Mouse (Mus musculus): ENCODE measurements around the gene Cyp4a10.
"Not testable (repeated sequence)": the region's sequence is repeated elsewhere in the genome, so short reads cannot be mapped to it uniquely, and the experiment has no call there.

Gene Cyp4a10

GRCm38 (mm10) chr4:115518000-115518399 lies at the start of gene Cyp4a10:
Gene Cyp4a10 (plus strand): TSS chr4:115518264.
- DNase-seq (ENCODE audit: low spot score in 2 of 2) = not testable (repeated sequence)

- DNase-seq (ENCODE audit: low spot score in 2 of 2) = not testable (repeated sequence)
These were observed 44.5 kb upstream of the Cyp4a10 start for GRCm38 (mm10) chr4:115473585-115473984.

GRCm38 (mm10) chr4:115476051-115476450 lies 42.0 kb upstream of the Cyp4a10 start:
- DNase-seq (ENCODE audit: low spot score in 2 of 2) = not testable (repeated sequence)

GRCm38 (mm10) chr4:115481006-115481652 lies 36.9 kb upstream of the Cyp4a10 start:
- DNase-seq (ENCODE audit: low spot score in 2 of 2) = no peak

- DNase-seq (ENCODE audit: low spot score in 2 of 2) = no peak
These were observed 22.1 kb upstream of the Cyp4a10 start, which contains the start of gene Cyp4a14 for GRCm38 (mm10) chr4:115496001-115496400. Gene Cyp4a14 (minus strand): TSS chr4:115496142.

- DNase-seq (ENCODE audit: low spot score in 2 of 2) = no peak
These were observed 20.6 kb upstream of the Cyp4a10 start for GRCm38 (mm10) chr4:115497466-115497865.

GRCm38 (mm10) chr4:115513964-115514363 lies 4.1 kb upstream of the Cyp4a10 start:
- DNase-seq (ENCODE audit: low spot score in 2 of 2) = not testable (repeated sequence)

GRCm38 (mm10) chr4:115519444-115519843 lies 1.4 kb downstream of the Cyp4a10 start:
- DNase-seq (ENCODE audit: low spot score in 2 of 2) = no peak

GRCm38 (mm10) chr4:115521766-115522165 lies 3.7 kb downstream of the Cyp4a10 start:
- DNase-seq (ENCODE audit: low spot score in 2 of 2) = no peak

- DNase-seq (ENCODE audit: low spot score in 2 of 2) = no peak
These were observed 27.0 kb downstream of the Cyp4a10 start for GRCm38 (mm10) chr4:115545101-115545500.

- no peak for DNase-seq (ENCODE audit: low spot score in 2 of 2)
These were observed 28.2 kb downstream of the Cyp4a10 start for GRCm38 (mm10) chr4:115546141-115546828.

GRCm38 (mm10) chr4:115552726-115553125 lies 34.7 kb downstream of the Cyp4a10 start:
- no peak for DNase-seq (ENCODE audit: low spot score in 2 of 2)

GRCm38 (mm10) chr4:115555513-115555912 lies 37.4 kb downstream of the Cyp4a10 start:
- no peak for DNase-seq (ENCODE audit: low spot score in 2 of 2)

- no peak for DNase-seq (ENCODE audit: low spot score in 2 of 2)
These were observed 39.9 kb downstream of the Cyp4a10 start for GRCm38 (mm10) chr4:115557861-115558561.

- not testable (repeated sequence) for DNase-seq (ENCODE audit: low spot score in 2 of 2)
These were observed 43.2 kb downstream of the Cyp4a10 start for GRCm38 (mm10) chr4:115561236-115561635.

GRCm38 (mm10) chr4:115563401-115563800 lies 45.3 kb downstream of the Cyp4a10 start, which contains the start of gene Cyp4a31:
Gene Cyp4a31 (plus strand): TSS chr4:115563649.
- no peak for DNase-seq (ENCODE audit: low spot score in 2 of 2)

GRCm38 (mm10) chr4:115564469-115565225 lies 46.6 kb downstream of the Cyp4a10 start:
- not testable (repeated sequence) for DNase-seq (ENCODE audit: low spot score in 2 of 2)

GRCm38 (mm10) chr4:115575255-115575654 lies 57.2 kb downstream of the Cyp4a10 start:
- no peak for DNase-seq (ENCODE audit: low spot score in 2 of 2)

GRCm38 (mm10) chr4:115575776-115576175 lies 57.7 kb downstream of the Cyp4a10 start:
- no peak for DNase-seq (ENCODE audit: low spot score in 2 of 2)

- DNase-seq (ENCODE audit: low spot score in 2 of 2) = no peak
These were observed 65.0 kb downstream of the Cyp4a10 start for GRCm38 (mm10) chr4:115583036-115583435.
